Mouse (Mus musculus) C2C12 (cell line): ENCODE results near the gene Ssbp3. TPM values are rescaled to one million over a fixed set of nuclear protein-coding genes. Genes with fewer than 3 reads are reported as not detected.
A peak's percentile ranks its signal among the peaks of the same experiment; 100 is the strongest.

Source experiments
- H3K27me3 ChIP-seq: one replicate; pipeline ENCODE4 v1.6.1; 2011; ENCODE audit not compliant: control insufficient read depth, insufficient read depth, insufficient read length
- H3K36me3 ChIP-seq: one replicate; pipeline ENCODE4 v1.6.1; 2011; ENCODE audit not compliant: control insufficient read depth, insufficient read depth
- H3K4me3 ChIP-seq: one replicate; pipeline ENCODE4 v1.5.1; 2011; ENCODE audit warnings: mild to moderate bottlenecking, control low read depth; ENCODE audit not compliant: poor library complexity, insufficient read depth, severe bottlenecking
- H3K79me2 ChIP-seq: one replicate; pipeline ENCODE4 v1.6.1; 2011; ENCODE audit not compliant: control insufficient read depth, insufficient read depth
- H3K79me3 ChIP-seq: one replicate; pipeline ENCODE4 v1.6.1; 2011; ENCODE audit warnings: low read depth, control low read depth
- H3ac ChIP-seq: one replicate; pipeline ENCODE3; 2011; ENCODE audit warnings: low read depth; ENCODE audit not compliant: control insufficient read depth, insufficient read length
- CEBPB ChIP-seq: IDR thresholded peaks from one replicate; pipeline ENCODE4 v1.6.1; 2011; ENCODE audit warnings: low read depth, mild to moderate bottlenecking, control low read depth, moderate library complexity
- CTCF ChIP-seq: IDR thresholded peaks from one replicate; pipeline ENCODE4 v1.5.1; 2011; ENCODE audit not compliant: control insufficient read depth, insufficient read depth, insufficient read length
- FOSL1 ChIP-seq: IDR thresholded peaks from one replicate; pipeline ENCODE4 v1.8.0; 2011; ENCODE audit warnings: mild to moderate bottlenecking, low read length; ENCODE audit not compliant: poor library complexity, insufficient read depth, severe bottlenecking
- MAX ChIP-seq: IDR thresholded peaks from one replicate; pipeline ENCODE4 v1.6.1; 2011; ENCODE audit warnings: mild to moderate bottlenecking, control low read depth
- MYOD1 ChIP-seq: IDR thresholded peaks from one replicate; pipeline ENCODE4 v1.6.1; 2011; ENCODE audit warnings: low read depth; ENCODE audit not compliant: control insufficient read depth, insufficient read length
- MYOG ChIP-seq: IDR thresholded peaks from one replicate; pipeline ENCODE4 v1.6.1; 2011; ENCODE audit not compliant: control insufficient read depth, insufficient read length; ENCODE audit errors: extremely low read depth
- USF1 ChIP-seq: IDR thresholded peaks from one replicate; pipeline ENCODE4 v1.6.1; 2011; ENCODE audit warnings: low read depth, mild to moderate bottlenecking, control low read depth, moderate library complexity
- polyA plus RNA-seq: library from polyadenylated mRNA; unstranded; fragments of >200 nt; fragmentation: generic; extraction: Trizol; gene quantifications from one replicate; pipeline ENCODE4 v1.2.1, GENCODE M21; 2012; ENCODE audit warnings: missing spikeins

The Ssbp3 gene
- polyA plus RNA-seq, 1 experiment = 74.7 TPM

DNA sequence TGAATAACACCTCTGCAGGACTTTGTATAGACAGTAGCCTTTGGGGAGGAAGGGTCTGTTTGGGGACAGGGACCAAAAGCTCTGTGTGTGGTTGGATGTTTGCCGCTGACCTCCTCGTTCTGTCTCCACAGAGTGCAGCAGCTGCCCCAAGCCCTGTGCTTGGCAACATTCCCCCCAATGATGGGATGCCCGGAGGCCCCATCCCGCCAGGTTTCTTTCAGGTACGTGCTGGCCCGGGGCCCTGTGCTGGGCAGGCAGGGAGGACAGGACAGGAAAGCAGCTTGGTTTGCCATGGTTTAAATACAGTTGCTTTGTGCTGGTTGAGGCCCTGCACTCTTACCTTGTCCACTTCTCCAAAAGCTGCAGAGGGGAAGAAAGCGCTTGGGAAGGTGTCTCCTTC lies 99.0 kb downstream of the Ssbp3 start:
- H3K36me3 ChIP-seq = peaks cover 14% of the 10 kb centered on the region
- H3ac ChIP-seq = no peak overlapping the region
- no peak overlapping the region for H3K4me3 ChIP-seq
- H3K27me3 ChIP-seq = no peaks in the 10 kb centered on the region
- H3K79me2 ChIP-seq = peaks cover 64% of the 10 kb centered on the region
- TF ChIP-seq MAX = no peak
- no peak for TF ChIP-seq FOSL1
- no peak for TF ChIP-seq CEBPB
- no peak for TF ChIP-seq MYOD1
- no peak for TF ChIP-seq CTCF
- TF ChIP-seq MYOG = no peak
- no peak for TF ChIP-seq USF1
- H3K79me3 ChIP-seq = peaks cover 21% of the 10 kb centered on the region

DNA sequence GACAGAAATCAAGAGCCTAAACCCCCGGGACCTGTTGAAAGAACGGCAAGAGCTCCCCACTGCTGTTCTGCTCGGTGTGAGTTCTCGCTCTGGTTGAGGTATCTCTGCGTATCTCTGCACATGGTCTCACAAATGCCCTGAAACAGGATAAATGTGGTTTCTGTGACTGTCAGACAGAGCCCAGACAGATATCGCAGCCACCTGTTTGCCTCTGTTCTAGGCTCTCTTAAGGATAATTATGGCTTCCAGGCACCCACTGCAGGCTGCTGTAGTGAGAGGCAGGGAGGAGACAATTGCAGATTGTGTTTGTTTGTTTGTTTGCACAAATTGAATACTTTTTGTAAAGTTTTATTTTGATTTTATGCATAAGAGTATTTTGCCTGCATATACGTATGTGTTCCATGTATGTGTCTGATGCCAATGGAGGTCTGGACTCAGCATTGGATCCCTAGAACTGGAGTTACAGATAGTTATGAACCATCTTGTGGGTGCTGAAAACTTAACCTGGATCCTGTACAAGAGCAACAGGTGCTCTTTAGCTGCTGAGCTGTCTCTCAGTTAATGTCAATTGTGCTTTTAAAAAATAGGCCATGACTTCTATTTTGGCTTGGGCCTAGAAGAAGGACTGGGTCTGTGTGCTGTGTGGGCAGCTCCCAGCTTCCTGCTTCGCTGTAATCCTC lies 101.0 kb downstream of the Ssbp3 start:
- Histone ChIP-seq H3K36me3 (peaks cover 19% of the 10 kb centered on the region), H3K79me2 (peaks cover 60% of the 10 kb centered on the region), H3ac (no peak overlapping the region), H3K27me3 (no peaks in the 10 kb centered on the region), H3K79me3 (peaks cover 21% of the 10 kb centered on the region), H3K4me3 (no peak overlapping the region)
- no peak for TF ChIP-seq USF1
- TF ChIP-seq MYOD1 = peak; percentile 48

DNA sequence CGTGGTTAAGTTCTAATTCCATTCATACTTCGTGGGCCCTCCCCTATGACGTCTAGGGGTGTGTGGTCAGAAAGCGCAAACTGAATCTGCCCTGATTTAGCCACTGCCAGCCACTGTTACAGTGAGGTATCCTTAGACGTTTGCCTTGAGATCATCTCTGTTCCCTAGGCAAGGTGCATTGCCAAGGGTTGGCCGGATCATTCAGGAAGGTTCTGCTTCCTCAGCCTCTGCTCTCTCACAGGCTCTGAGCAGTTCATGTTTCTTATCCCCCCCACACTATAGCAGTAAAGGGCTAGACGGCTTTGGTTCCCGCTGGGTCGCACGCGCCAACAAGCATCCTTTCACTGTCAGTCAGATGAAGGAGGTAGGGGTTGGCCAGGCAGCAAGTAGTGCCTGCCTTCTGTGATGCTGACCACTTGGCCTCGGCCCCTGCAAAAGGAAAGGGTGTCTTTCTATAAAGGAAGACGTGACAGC lies 101.5 kb downstream of the Ssbp3 start:
- Histone ChIP-seq H3ac (no peak overlapping the region), H3K36me3 (peaks cover 16% of the 10 kb centered on the region), H3K79me2 (peaks cover 55% of the 10 kb centered on the region), H3K4me3 (no peak overlapping the region), H3K79me3 (peaks cover 18% of the 10 kb centered on the region), H3K27me3 (no peaks in the 10 kb centered on the region)
- TF ChIP-seq MYOG (no peak), USF1 (no peak), CTCF (no peak), MAX (no peak), FOSL1 (no peak), CEBPB (no peak)

GRCm38 (mm10) chr4:107012574-107012973 lies 102.1 kb downstream of the Ssbp3 start:
- Histone ChIP-seq H3K79me2 (peaks cover 50% of the 10 kb centered on the region), H3K4me3 (no peak overlapping the region), H3K27me3 (no peaks in the 10 kb centered on the region), H3K36me3 (peaks cover 13% of the 10 kb centered on the region), H3ac (no peak overlapping the region), H3K79me3 (peaks cover 17% of the 10 kb centered on the region)
- TF ChIP-seq MYOD1 (no peak), USF1 (no peak), CTCF (no peak), CEBPB (no peak), MYOG (no peak), FOSL1 (no peak), MAX (no peak)

DNA sequence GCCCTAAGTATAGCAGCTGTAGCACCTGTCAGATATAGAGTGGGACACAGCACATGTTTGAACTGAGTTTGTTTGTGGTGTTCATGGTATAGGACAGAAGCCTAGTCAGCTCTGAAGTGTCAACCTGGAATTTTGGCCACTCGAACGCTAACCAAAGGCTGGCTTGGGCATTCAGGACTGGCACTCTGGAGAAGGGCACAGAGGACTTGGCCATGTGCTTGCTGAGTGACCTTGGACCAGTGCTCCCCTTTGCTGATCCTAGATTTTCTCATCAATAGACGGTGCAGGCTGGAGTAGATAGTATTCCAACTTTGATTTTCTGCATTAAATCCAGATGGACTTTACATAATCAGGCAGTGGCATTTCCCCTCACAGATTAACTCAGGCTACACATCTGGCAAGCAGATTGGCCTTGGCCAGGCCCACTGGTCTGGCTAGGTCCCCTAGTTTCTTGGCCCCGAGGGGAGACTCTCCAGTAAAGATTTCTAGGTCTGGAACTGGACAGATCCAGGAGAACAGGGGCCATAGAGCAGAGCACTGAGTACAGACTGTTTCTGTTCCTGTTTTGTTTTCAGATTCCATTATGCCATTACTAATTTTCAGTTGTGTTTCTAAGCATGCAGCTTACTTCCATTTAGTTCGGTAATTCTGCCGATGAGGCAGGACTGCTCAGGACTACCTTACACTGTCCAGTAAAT lies 102.8 kb downstream of the Ssbp3 start:
- Histone ChIP-seq H3K79me3 (peaks cover 16% of the 10 kb centered on the region), H3K79me2 (peaks cover 52% of the 10 kb centered on the region), H3K4me3 (no peak overlapping the region), H3K27me3 (no peaks in the 10 kb centered on the region), H3K36me3 (peaks cover 13% of the 10 kb centered on the region), H3ac (no peak overlapping the region)
- TF ChIP-seq CEBPB = no peak
- no peak for TF ChIP-seq MAX
- no peak for TF ChIP-seq CTCF
- TF ChIP-seq FOSL1 = no peak
- no peak for TF ChIP-seq MYOD1

DNA sequence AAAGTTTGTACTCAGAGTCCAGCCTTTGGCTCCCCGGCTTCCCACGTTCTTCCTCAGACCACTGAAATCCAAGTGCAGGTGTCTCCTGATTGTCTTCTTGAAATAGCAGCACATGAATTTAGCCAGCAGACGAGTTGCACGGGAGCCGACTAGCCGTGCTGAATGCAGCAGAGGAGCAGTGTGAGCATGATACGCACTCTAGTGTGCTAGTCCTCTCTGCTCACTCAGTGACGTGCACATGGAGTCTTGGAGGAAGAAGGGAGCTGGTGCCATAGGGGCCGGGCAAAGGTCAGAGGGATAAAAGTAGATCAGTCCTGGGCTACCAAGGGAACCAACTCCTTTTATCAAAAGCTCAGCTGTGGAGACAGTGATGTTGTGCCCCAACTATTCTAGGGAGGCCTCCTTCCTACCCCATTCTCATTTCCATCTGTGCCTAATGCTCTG lies 103.3 kb downstream of the Ssbp3 start:
- no peak overlapping the region for H3K4me3 ChIP-seq
- H3K36me3 ChIP-seq = peaks cover 13% of the 10 kb centered on the region
- H3K27me3 ChIP-seq = no peaks in the 10 kb centered on the region
- H3K79me3 ChIP-seq = peaks cover 14% of the 10 kb centered on the region
- H3K79me2 ChIP-seq = peaks cover 47% of the 10 kb centered on the region
- no peak for TF ChIP-seq MYOG
- no peak for TF ChIP-seq USF1
- no peak for TF ChIP-seq CTCF
- no peak for TF ChIP-seq MAX
- TF ChIP-seq MYOD1 = no peak
- no peak for TF ChIP-seq FOSL1
- no peak for TF ChIP-seq CEBPB
- no peak overlapping the region for H3ac ChIP-seq
